Mouse (Mus musculus) layer of hippocampus, adult 9-10 months (tissue): ENCODE measurements around the gene Gjd2.
A peak's percentile ranks its signal among the peaks of the same experiment; 100 is the strongest.

Experiments used
- DNase-seq: peaks from one replicate; pipeline ENCODE4 v3.0.0; 2022; ENCODE audit warnings: low spot score

Gjd2 gene

DNA sequence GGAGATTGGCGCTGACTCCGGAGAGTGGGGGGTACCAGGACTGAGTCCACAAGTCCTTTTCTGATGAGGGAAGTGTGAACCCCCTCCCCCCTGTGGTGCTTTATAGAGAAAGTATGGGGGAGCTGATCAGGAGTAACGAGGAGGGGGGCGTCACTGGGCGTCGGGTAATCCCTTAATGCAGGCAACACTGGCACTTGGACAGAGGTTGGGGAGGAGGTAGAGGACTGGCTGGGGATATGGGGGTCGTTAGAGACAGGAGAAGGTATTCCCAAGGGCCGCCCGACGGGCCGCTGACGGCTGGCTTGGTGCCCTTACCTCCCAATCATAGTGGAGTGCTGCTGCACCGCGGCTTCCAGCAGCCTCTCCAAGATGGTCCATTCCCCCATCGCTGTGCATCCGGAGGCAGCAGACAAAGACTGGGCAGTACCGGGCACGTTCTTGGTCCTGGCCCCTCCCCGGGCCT is 639 bp downstream of the Gjd2 start:
- DNase-seq: no peak

DNA sequence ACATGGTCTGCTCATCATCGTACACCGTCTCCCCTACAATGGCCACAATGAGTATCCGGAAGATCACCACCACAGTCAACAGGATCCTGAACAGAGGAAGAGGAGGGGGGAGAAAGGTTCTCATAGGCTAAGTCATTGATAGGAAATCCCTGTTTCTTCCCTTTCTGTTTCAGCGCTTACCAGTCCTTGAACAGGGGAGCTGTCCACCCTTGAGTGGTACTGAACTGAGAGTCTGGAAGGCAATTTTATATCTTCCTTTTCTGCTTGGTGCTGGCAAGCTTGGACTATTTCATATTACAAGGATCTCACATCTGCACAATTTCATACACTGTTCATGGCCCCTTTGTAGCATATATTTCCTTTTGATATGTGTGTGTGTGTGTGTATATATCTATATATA is 1.6 kb downstream of the Gjd2 start:
- no peak for DNase-seq

DNA sequence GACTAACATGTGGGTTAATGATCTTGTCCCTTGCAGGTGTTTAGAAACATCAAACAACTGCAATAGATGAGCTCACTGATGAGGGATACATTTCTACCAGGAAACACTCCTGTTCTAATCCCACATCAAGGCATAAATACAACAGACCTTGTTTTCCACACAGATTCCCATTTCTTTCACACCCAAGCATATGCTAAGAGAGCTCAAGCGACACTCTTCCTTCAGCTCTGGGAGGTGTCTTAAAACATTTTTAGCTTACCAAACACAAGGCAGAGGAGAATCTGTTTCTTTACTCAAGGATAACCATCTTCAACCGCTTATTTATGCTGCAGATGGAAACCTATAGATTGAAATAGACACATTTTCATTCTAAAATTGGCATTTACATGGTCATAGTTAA is 5.1 kb downstream of the Gjd2 start:
- DNase-seq: no peak

DNA sequence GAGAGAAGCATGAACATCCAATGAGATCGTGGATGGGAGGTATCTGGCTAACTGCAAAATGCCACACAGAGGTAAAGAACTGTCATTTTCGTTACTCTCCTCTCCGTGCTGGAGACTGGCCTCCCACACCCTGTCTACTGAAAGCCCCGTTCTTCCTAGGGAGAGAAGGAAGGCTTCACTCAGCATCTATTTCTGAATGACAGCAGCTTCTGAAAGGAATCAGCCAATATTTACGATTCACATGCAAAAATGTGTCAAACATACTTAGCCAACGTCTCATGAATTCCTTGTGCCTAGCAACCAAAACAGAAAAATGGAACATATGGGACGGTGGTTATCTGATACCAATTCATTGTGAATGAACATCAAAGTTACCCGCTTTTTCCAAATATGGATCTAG is 15.9 kb downstream of the Gjd2 start:
- peak; percentile 7 for DNase-seq

DNA sequence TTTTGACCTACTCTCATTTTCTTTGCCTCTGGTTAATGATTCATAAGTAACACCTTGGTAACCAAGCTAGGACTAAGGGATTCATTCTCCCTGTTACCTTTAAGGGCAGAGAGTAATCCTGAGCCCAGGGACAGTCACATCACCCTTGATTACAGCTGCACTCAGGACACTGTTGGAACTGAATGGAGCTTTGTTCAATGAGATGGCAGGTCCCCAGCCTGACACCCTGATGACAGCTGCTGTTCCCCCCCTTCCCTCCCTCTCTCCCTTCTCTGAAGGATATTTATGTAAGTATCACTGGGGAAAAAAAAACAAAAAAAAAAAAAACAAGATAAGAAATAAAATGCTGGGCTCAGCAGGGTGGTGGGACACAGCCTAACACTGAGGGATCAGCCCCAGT is 16.5 kb downstream of the Gjd2 start:
- DNase-seq: no peak

DNA sequence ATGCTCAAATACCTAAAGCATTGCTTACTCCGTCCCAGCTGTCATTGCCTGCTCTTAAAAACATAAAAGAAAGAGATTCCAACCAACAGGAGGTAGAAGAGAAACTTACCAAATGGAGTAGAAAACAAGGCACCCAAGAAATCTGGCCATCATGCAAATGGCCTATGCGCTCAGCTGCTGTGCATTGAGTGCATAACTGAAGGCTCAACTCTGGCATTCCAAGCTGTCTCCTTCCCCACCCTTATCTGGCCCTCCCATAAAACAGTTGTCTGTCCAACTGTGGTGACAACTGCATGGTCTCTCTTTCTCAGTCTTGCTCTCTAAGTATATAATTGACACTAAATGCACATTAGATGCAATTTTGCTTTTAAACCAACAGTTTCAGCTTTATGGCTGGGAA is 28.5 kb downstream of the Gjd2 start:
- DNase-seq: no peak

DNA sequence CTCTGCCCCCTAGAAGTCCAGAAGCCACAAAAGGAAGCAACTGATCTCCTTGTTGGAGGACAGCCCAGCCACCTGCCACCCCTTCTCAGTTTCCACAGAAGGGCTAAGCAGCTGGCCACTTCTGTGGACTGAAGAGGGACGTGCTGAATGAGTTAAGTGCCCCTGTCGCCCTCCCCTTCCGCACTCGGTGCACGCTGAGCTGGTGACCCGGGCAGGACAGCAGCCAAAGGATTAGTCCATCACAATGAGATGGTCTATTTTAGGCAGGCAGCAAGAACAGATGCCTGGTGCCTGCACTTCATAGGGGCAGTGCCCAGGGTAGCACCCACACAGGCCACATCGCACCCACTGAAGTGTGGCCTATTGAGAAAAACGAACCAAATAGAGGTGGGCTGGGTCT is 32.8 kb downstream of the Gjd2 start:
- DNase-seq: no peak

DNA sequence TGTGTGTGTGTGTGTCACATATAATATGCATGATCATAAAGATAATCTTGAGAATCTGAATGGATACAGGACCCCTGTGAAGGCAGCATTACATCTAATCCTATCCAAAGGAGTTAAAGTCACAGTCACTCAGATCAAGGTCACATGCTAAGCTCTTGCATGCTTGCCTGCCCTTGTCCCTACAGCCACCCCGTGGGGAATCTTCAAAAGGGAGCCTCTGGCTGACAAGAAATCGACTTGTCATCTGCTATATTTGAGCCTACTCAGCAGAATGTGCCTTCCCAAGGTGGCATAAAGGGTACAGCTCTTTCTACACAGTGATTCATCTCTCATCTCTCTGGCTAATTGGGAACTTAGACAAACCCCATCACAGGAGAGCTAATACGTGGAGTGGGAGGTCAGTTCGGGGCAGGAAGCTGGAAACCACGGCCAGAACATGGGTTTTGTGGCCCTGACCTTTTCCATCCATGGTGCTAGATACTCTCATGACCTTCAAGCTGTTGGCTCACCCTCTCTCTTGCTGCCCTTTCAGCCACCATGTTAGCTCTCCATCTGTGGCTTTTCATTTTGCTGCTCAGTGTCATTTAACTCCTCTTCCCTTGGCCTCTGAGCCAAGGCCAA is 35.2 kb downstream of the Gjd2 start:
- DNase-seq: no peak

DNA sequence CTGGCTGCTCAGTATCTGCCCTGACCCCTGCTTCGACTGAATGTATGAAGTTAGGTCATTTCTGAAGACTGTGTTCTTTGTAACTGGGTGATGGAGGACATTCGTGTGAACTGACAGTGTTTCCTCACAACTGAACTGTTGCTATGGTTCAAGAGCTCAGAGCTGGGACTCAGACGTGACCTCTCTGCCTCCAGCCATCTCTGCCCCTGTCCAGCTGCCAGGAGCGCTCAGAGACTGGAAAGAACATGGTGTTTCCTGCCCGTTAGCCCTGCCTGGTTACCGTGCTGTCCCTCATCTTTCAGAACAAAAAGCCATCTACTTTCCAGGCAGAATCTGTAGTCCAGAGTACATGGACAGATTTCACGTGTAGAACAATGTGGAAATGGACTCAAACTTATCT is 39.5 kb downstream of the Gjd2 start:
- no peak for DNase-seq

DNA sequence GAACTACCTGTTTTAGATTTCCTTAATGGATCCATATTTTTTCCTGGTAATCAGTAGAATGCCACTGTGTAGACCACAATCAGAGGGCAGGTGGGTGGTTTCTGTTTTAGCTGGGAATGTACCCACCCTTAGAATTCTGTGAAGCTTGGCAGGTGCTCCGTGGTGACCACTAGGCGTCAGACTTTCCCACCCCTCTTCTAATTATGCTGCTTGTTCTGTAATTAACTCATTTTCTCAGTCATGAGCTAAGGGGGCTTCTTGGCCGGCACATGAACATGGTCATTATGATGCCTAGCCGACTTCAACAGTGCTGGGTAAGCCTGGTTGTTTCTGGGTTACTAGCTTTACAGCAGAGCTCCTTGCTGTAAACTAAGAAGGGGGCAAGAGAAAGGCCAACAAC is 47.0 kb downstream of the Gjd2 start:
- no peak for DNase-seq
